Mouse (Mus musculus): ENCODE measurements around the gene Ovca2.

DNA sequence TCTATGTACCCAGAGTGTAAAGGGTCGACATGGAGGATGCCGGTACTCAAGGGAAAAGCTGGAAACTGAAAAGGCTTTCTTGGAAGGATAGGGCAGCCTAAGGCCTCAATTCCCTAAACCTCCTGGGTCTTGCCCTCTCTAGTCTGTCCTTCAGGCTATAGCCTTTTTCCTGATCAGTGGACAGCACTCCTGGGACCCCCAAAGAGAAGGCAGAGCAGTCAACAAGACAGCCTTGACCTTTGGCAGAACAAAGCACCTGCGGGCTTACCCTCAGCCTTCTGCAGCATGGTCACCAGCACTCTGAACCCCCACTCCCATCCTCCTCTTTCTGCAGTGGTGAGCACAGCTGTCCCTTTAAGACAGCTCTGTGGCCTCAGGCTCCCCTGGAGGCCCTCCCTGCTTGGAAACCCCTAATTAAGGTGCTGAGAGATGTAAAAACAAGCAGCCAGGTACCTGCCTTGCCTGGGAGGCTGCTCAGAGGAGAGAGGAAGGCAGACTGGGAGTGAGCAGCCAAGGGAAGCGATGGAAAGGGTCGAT lies 12.3 kb upstream of the Ovca2 start, which contains the start of gene Dph1:
- no peak for TF ChIP-seq CTCF (IDR thresholded peaks at IDR 0.05; ENCODE audit: insufficient read depth, low read length)
- TF ChIP-seq POLR2A (IDR thresholded peaks at IDR 0.05; ENCODE audit: borderline replicate concordance, extremely low read depth, low read depth, low read length): no peak

All from lung, adult 2 months (tissue).